Mouse (Mus musculus) macrophage (primary cell): ENCODE results near the gene H2-Aa. TPM values are rescaled to one million over a fixed set of nuclear protein-coding genes. Genes with fewer than 3 reads are reported as not detected.

Source experiments
- H3K27ac ChIP-seq: fragments of 350-480 bp; formaldehyde crosslinking; 2 replicates; pipeline ENCODE4 v1.9.0; 2021
- H3K36me3 ChIP-seq: fragments of 350-480 bp; formaldehyde crosslinking; 2 replicates; pipeline ENCODE4 v1.9.0; 2021; ENCODE audit errors: inconsistent target
- H3K4me3 ChIP-seq: fragments of 350-480 bp; formaldehyde crosslinking; 2 replicates; pipeline ENCODE4 v1.9.0; 2021; ENCODE audit errors: inconsistent target
- H3K79me2 ChIP-seq: fragments of 350-480 bp; formaldehyde crosslinking; 2 replicates; pipeline ENCODE4 v1.9.0; 2021; ENCODE audit errors: inconsistent target
- WGBS: methylation state at CpG from one replicate; pipeline ENCODE4 v1.1.7; 2026; ENCODE audit warnings: inconsistent platforms; ENCODE audit not compliant: missing documents; 5-methylcytosine and 5-hydroxymethylcytosine counted together
- polyA plus RNA-seq: library from polyadenylated mRNA; stranded (reverse); fragments of 250-400 nt; gene quantifications from 3 replicates; pipeline ENCODE4 v1.2.4, GENCODE M21; 2018; ENCODE audit warnings: inconsistent platforms

The H2-Aa gene
- polyA plus RNA-seq, 1 experiment from 2014 or later, result 116 TPM

GRCm38 (mm10) chr17:34263068-34263467 is 24.6 kb downstream of the H2-Aa start:
- Histone ChIP-seq H3K27ac (no peak overlapping the region), H3K4me3 (peak overlapping the region; percentile 45), H3K79me2 (no peaks in the 10 kb centered on the region), H3K36me3 (no peaks in the 10 kb centered on the region)
- WGBS, result 2% methylated on average over 8 of the region's 8 CpGs

GRCm38 (mm10) chr17:34261502-34261901 is 26.1 kb downstream of the H2-Aa start:
- 38% methylated on average over 4 of the region's 4 CpGs for WGBS
- no peaks in the 10 kb centered on the region for H3K79me2 ChIP-seq
- no peak overlapping the region for H3K4me3 ChIP-seq
- no peak overlapping the region for H3K27ac ChIP-seq
- H3K36me3 ChIP-seq, result no peaks in the 10 kb centered on the region

- H3K27ac ChIP-seq, result no peak overlapping the region
- H3K4me3 ChIP-seq, result no peak overlapping the region
- H3K36me3 ChIP-seq, result no peaks in the 10 kb centered on the region
- no peaks in the 10 kb centered on the region for H3K79me2 ChIP-seq
- WGBS, result 56% methylated on average over 5 of the region's 5 CpGs
These were observed 27.1 kb downstream of the H2-Aa start for GRCm38 (mm10) chr17:34260551-34260950.

- WGBS, result 57% methylated on average over 11 of the region's 11 CpGs
- Histone ChIP-seq H3K27ac (no peak within 1 kb of the TSS), H3K79me2 (no peaks in the 10 kb centered on the region), H3K36me3 (no peaks in the 10 kb centered on the region), H3K4me3 (no peak within 1 kb of the TSS)
These were observed 29.8 kb downstream of the H2-Aa start, which contains the start of gene H2-Ab1 for GRCm38 (mm10) chr17:34257594-34258375. TSS of gene H2-Ab1 (plus strand) at chr17:34257689.

GRCm38 (mm10) chr17:34256501-34256900 is 31.1 kb downstream of the H2-Aa start:
- 77% methylated on average over 5 of the region's 5 CpGs for WGBS
- Histone ChIP-seq H3K27ac (no peak overlapping the region), H3K79me2 (no peaks in the 10 kb centered on the region), H3K4me3 (no peak overlapping the region), H3K36me3 (no peaks in the 10 kb centered on the region)

GRCm38 (mm10) chr17:34251666-34252065 is 36.0 kb downstream of the H2-Aa start:
- WGBS, result 85% methylated on average over 4 of the region's 4 CpGs
- H3K27ac ChIP-seq, result no peak overlapping the region
- H3K4me3 ChIP-seq, result no peak overlapping the region

GRCm38 (mm10) chr17:34249878-34250277 is 37.7 kb downstream of the H2-Aa start:
- 23% methylated on average over 4 of the region's 4 CpGs for WGBS
- H3K4me3 ChIP-seq, result no peak overlapping the region
- no peaks in the 10 kb centered on the region for H3K79me2 ChIP-seq
- H3K36me3 ChIP-seq, result no peaks in the 10 kb centered on the region
- H3K27ac ChIP-seq, result no peak overlapping the region

More at GRCm38 (mm10) chr17:34251666-34252065, 36.0 kb downstream of the H2-Aa start:
- Histone ChIP-seq H3K36me3 (no peaks in the 10 kb centered on the region), H3K79me2 (no peaks in the 10 kb centered on the region)

GRCm38 (mm10) chr17:34249361-34249760 is 38.3 kb downstream of the H2-Aa start:
- Histone ChIP-seq H3K36me3 (no peaks in the 10 kb centered on the region), H3K4me3 (no peak overlapping the region), H3K27ac (no peak overlapping the region), H3K79me2 (no peaks in the 10 kb centered on the region)
- 54% methylated on average over 3 of the region's 3 CpGs for WGBS

GRCm38 (mm10) chr17:34248764-34249163 is 38.9 kb downstream of the H2-Aa start:
- Histone ChIP-seq H3K4me3 (no peak overlapping the region), H3K27ac (no peak overlapping the region), H3K79me2 (no peaks in the 10 kb centered on the region), H3K36me3 (no peaks in the 10 kb centered on the region)
- 11% methylated on average over 2 of the region's 2 CpGs for WGBS

- WGBS, result 71% methylated on average over 3 of the region's 3 CpGs
- H3K79me2 ChIP-seq, result no peaks in the 10 kb centered on the region
- no peak overlapping the region for H3K4me3 ChIP-seq
- no peaks in the 10 kb centered on the region for H3K36me3 ChIP-seq
- no peak overlapping the region for H3K27ac ChIP-seq
These were observed 40.6 kb downstream of the H2-Aa start for GRCm38 (mm10) chr17:34247047-34247446.

GRCm38 (mm10) chr17:34244656-34245055 is 43.0 kb downstream of the H2-Aa start:
- Histone ChIP-seq H3K36me3 (no peaks in the 10 kb centered on the region), H3K4me3 (no peak overlapping the region), H3K79me2 (no peaks in the 10 kb centered on the region), H3K27ac (no peak overlapping the region)
- WGBS, result 91% methylated on average over 4 of the region's 4 CpGs

GRCm38 (mm10) chr17:34240916-34241315 is 46.7 kb downstream of the H2-Aa start:
- Histone ChIP-seq H3K79me2 (no peaks in the 10 kb centered on the region), H3K27ac (no peak overlapping the region), H3K36me3 (no peaks in the 10 kb centered on the region), H3K4me3 (no peak overlapping the region)
- 88% methylated on average over 6 of the region's 6 CpGs for WGBS

- Histone ChIP-seq H3K36me3 (no peaks in the 10 kb centered on the region), H3K27ac (peak overlapping the region; percentile 78), H3K4me3 (no peak overlapping the region), H3K79me2 (no peaks in the 10 kb centered on the region)
- WGBS, result 9% methylated on average over 2 of the region's 3 CpGs
These were observed 47.3 kb downstream of the H2-Aa start for GRCm38 (mm10) chr17:34240366-34240765.

GRCm38 (mm10) chr17:34239601-34240041 is 48.0 kb downstream of the H2-Aa start:
- H3K4me3 ChIP-seq, result peak overlapping the region; percentile 5; the same call in 1 of the 2 replicates
- no peaks in the 10 kb centered on the region for H3K36me3 ChIP-seq
- H3K27ac ChIP-seq, result peak overlapping the region; percentile 78
- H3K79me2 ChIP-seq, result no peaks in the 10 kb centered on the region
- WGBS, result 0% methylated on average over 10 of the region's 10 CpGs

- peak within 1 kb of the TSS; percentile 5; the same call in 1 of the 2 replicates for H3K4me3 ChIP-seq
- no peaks in the 10 kb centered on the region for H3K79me2 ChIP-seq
- H3K27ac ChIP-seq, result peak within 1 kb of the TSS; percentile 78
- 40% methylated on average over 3 of the region's 3 CpGs for WGBS
- no peaks in the 10 kb centered on the region for H3K36me3 ChIP-seq
These were observed 48.9 kb downstream of the H2-Aa start, which contains the start of gene H2-Ob for GRCm38 (mm10) chr17:34238706-34239105. TSS of gene H2-Ob (plus strand) at chr17:34238903.
